Comparison of ENCODE assay signal across 22 mouse cellular contexts in genomic region chr17:56544699-56545387, GRCm38 (mm10). TPM values are rescaled to one million over a fixed set of nuclear protein-coding genes. Genes with fewer than 3 reads are reported as not detected.
DNase-seq lines count a peak whose midpoint lies in the region; ATAC-seq and TF ChIP-seq lines count a peak whose summit lies in the region.
"Had no signal": no experiment of that assay in that cellular context is flagged by ENCODE, and none has a peak within 500 bp of the region (broad histone marks: within the 10 kb centered on the region; RNA-seq: fewer than 3 reads in every experiment).

No protein-coding gene starts in this region.

- H3K36me3 ChIP-seq in liver, embryonic 11.5 days (ENCODE audit: control insufficient read depth, insufficient read depth, low read length), result no peaks in the 10 kb centered on the region
- H3K36me3 ChIP-seq in midbrain, embryonic 15.5 days (replicated peaks), result no peaks in the 10 kb centered on the region
- H3K36me3 ChIP-seq in midbrain, postnatal 0 days (ENCODE audit: insufficient read depth, low read length), result no peaks in the 10 kb centered on the region
- H3K36me3 ChIP-seq: embryonic facial prominence, embryonic 12.5 days; heart, embryonic 13.5 days; hindbrain, embryonic 15.5 days had no signal

- no peaks in the 10 kb centered on the region for H3K4me1 ChIP-seq in liver, embryonic 11.5 days (replicated peaks; ENCODE audit: control insufficient read depth, insufficient read depth, low read length)
- peaks cover 24% of the 10 kb centered on the region for H3K4me1 ChIP-seq in midbrain, embryonic 15.5 days
- peaks cover 8% of the 10 kb centered on the region for H3K4me1 ChIP-seq in midbrain, postnatal 0 days (ENCODE audit: insufficient read depth, low read length)

- no peak overlapping the region for H3K27ac ChIP-seq in gastrocnemius, adult 2 months
- no peak overlapping the region for H3K27ac ChIP-seq in liver, embryonic 11.5 days (ENCODE audit: low read depth, low read length)
- 0 out of 2 replicates have a peak overlapping the region, but pooled peaks have one; percentile 4 for H3K27ac ChIP-seq in midbrain, embryonic 15.5 days
- H3K27ac ChIP-seq in midbrain, postnatal 0 days (ENCODE audit: low read depth, low read length), result no peak overlapping the region
- H3K27ac ChIP-seq: embryonic facial prominence, embryonic 12.5 days; forebrain, embryonic 13.5 days; heart, embryonic 13.5 days; hindbrain, embryonic 15.5 days had no signal

- TF ChIP-seq CTCF in gastrocnemius, adult 2 months (IDR thresholded peaks at IDR 0.05), result no peak
- TF ChIP-seq CTCF in midbrain, postnatal 0 days (IDR thresholded peaks at IDR 0.05), result no peak

- H3K9me3 ChIP-seq in liver, embryonic 11.5 days (ENCODE audit: control insufficient read depth, low read length), result no peaks in the 10 kb centered on the region
- no peaks in the 10 kb centered on the region for H3K9me3 ChIP-seq in midbrain, embryonic 15.5 days
- H3K9me3 ChIP-seq in midbrain, postnatal 0 days (ENCODE audit: low read length), result no peaks in the 10 kb centered on the region
- H3K9me3 ChIP-seq: embryonic facial prominence, embryonic 12.5 days; forebrain, embryonic 13.5 days; heart, embryonic 13.5 days; hindbrain, embryonic 15.5 days had no signal

- ATAC-seq in liver, embryonic 11.5 days (replicated peaks; ENCODE audit: low FRiP score), result no peak
- ATAC-seq in midbrain, embryonic 15.5 days (replicated peaks), result no peak
- no peak for ATAC-seq in midbrain, postnatal 0 days (ENCODE audit: low FRiP score)
- ATAC-seq: forebrain, embryonic 13.5 days had no signal

- WGBS in liver, embryonic 11.5 days, result 67% methylated on average over 7 of the region's 7 CpGs
- 77% methylated on average over 7 of the region's 7 CpGs for WGBS in midbrain, embryonic 15.5 days
- 76% methylated on average over 7 of the region's 7 CpGs for WGBS in midbrain, postnatal 0 days

- intact Hi-C loops in gastrocnemius, adult 2 months (cut with DNase I), result loop anchor here (5.0 kb wide), 1 partner anchor 53 kb away; no protein-coding TSS in a partner anchor

- DNase-seq in gastrocnemius, postnatal 10 days, result peak; percentile 2
- no peak for DNase-seq in gastrocnemius, adult 2 months
- DNase-seq in liver, embryonic 11.5 days (ENCODE audit: low spot score), result peak; percentile 26
- no peak for DNase-seq in liver
- no peak for DNase-seq in midbrain, postnatal 0 days (ENCODE audit: low spot score)
- DNase-seq in thymus, postnatal 10 days (ENCODE audit: low spot score in 2 of 2), result no peak
- DNase-seq: adrenal gland, adult 8-10 months; adrenal gland, postnatal 36 days; cerebellum, postnatal 25 days; gastrocnemius, postnatal 14 days; heart, postnatal 36 days had no signal

- H3K4me2 ChIP-seq in liver, embryonic 11.5 days, result no peak overlapping the region
- H3K4me2 ChIP-seq in midbrain, embryonic 15.5 days, result no peak overlapping the region
- H3K4me2 ChIP-seq in midbrain, postnatal 0 days (ENCODE audit: low read depth, low read length, poor library complexity, severe bottlenecking), result no peak overlapping the region
- H3K4me2 ChIP-seq: embryonic facial prominence, embryonic 12.5 days; forebrain, embryonic 13.5 days; heart, embryonic 13.5 days; hindbrain, embryonic 15.5 days had no signal

- no peak overlapping the region for H3K4me3 ChIP-seq in gastrocnemius, adult 2 months
- no peak overlapping the region for H3K4me3 ChIP-seq in liver, embryonic 11.5 days (ENCODE audit: low read depth, low read length)
- no peak overlapping the region for H3K4me3 ChIP-seq in midbrain, embryonic 15.5 days
- no peak overlapping the region for H3K4me3 ChIP-seq in midbrain, postnatal 0 days (ENCODE audit: low read depth, low read length)
- H3K4me3 ChIP-seq: embryonic facial prominence, embryonic 12.5 days; forebrain, embryonic 13.5 days; heart, embryonic 13.5 days; hindbrain, embryonic 15.5 days had no signal

- H3K9ac ChIP-seq in liver, embryonic 11.5 days (ENCODE audit: low read depth, low read length), result no peak overlapping the region
- H3K9ac ChIP-seq in midbrain, embryonic 15.5 days, result no peak overlapping the region
- no peak overlapping the region for H3K9ac ChIP-seq in midbrain, postnatal 0 days (replicated peaks; ENCODE audit: low read length, poor library complexity, severe bottlenecking)
- H3K9ac ChIP-seq: embryonic facial prominence, embryonic 12.5 days; forebrain, embryonic 13.5 days; heart, embryonic 13.5 days; hindbrain, embryonic 15.5 days had no signal

- H3K27me3 ChIP-seq in liver, embryonic 11.5 days (replicated peaks; ENCODE audit: control insufficient read depth, insufficient read depth, low read length), result no peaks in the 10 kb centered on the region
- no peaks in the 10 kb centered on the region for H3K27me3 ChIP-seq in midbrain, embryonic 15.5 days (replicated peaks)
- no peaks in the 10 kb centered on the region for H3K27me3 ChIP-seq in midbrain, postnatal 0 days (ENCODE audit: insufficient read depth, low read length)
- H3K27me3 ChIP-seq: embryonic facial prominence, embryonic 12.5 days; forebrain, embryonic 13.5 days; heart, embryonic 13.5 days; hindbrain, embryonic 15.5 days had no signal

RNA-seq across cellular contexts. Expression of gene Gm20219, which starts 9.3 kb away (rescaled TPM):
- 1 to 10 TPM in 1 of 2 experiments, under 1 TPM in 1; 0.31 to 1.2 TPM for total RNA-seq in gastrocnemius, postnatal 10 days (2021)
- total RNA-seq in gastrocnemius, adult 2 months (2021), result 1 to 10 TPM in 1 of 2 experiments, under 1 TPM in 1; 0.89 to 1.1 TPM
- polyA plus RNA-seq in liver, embryonic 11.5 days (2014; fragmentation: Nextera tagmentation; extraction: Ambion mirVana), result 0.44 and 0.70 TPM in 2 replicates
- 1.4 and 2.0 TPM in 2 replicates for polyA plus RNA-seq in midbrain, embryonic 15.5 days (2015; fragmentation: Nextera tagmentation; extraction: Ambion mirVana)
- 0.22 TPM in 1 of 2 replicates, not detected in the other for total RNA-seq in midbrain, postnatal 0 days (2014; rRNA removed)
- 0.26 and 0.56 TPM in 2 replicates for polyA plus RNA-seq in midbrain, postnatal 0 days (2015; fragmentation: Nextera tagmentation; extraction: Ambion mirVana)

RNA-seq across cellular contexts. Expression of gene Znrf4, which starts 32.6 kb away (rescaled TPM):
- not detected for total RNA-seq in gastrocnemius, postnatal 10 days (2021)
- not detected for total RNA-seq in gastrocnemius, adult 2 months (2021)
- not detected in 2 replicates for polyA plus RNA-seq in liver, embryonic 11.5 days (2014; fragmentation: Nextera tagmentation; extraction: Ambion mirVana)
- polyA plus RNA-seq in midbrain, embryonic 15.5 days (2015; fragmentation: Nextera tagmentation; extraction: Ambion mirVana), result not detected in 2 replicates
- total RNA-seq in midbrain, postnatal 0 days (2014; rRNA removed), result not detected in 2 replicates
- polyA plus RNA-seq in midbrain, postnatal 0 days (2015; fragmentation: Nextera tagmentation; extraction: Ambion mirVana), result not detected in 2 replicates
- total RNA-seq: adrenal gland, adult 8-10 months; adrenal gland, postnatal 36 days; ES-E14; gastrocnemius, postnatal 14 days; heart, adult 8-10 months; heart, postnatal 36 days had no signal
- polyA plus RNA-seq: cerebellum, adult 2 months; cortical plate, adult 2 months; embryonic facial prominence, embryonic 12.5 days; heart, embryonic 13.5 days; heart, postnatal 0 days; hindbrain, embryonic 11.5 days had no signal

RNA-seq across cellular contexts. Expression of gene Safb2, which starts 39.5 kb away (rescaled TPM):
- total RNA-seq in gastrocnemius, postnatal 10 days (2021), result 10 to 100 TPM; 38.6 to 55.9 TPM
- 10 to 100 TPM; 38.5 to 41.1 TPM for total RNA-seq in gastrocnemius, adult 2 months (2021)
- polyA plus RNA-seq in liver, embryonic 11.5 days (2014; fragmentation: Nextera tagmentation; extraction: Ambion mirVana), result 64.5 and 75.5 TPM in 2 replicates
- polyA plus RNA-seq in midbrain, embryonic 15.5 days (2015; fragmentation: Nextera tagmentation; extraction: Ambion mirVana), result 78.4 and 86.1 TPM in 2 replicates
- total RNA-seq in midbrain, postnatal 0 days (2014; rRNA removed), result 30.7 and 45.2 TPM in 2 replicates
- polyA plus RNA-seq in midbrain, postnatal 0 days (2015; fragmentation: Nextera tagmentation; extraction: Ambion mirVana), result 42.1 and 48.9 TPM in 2 replicates

RNA-seq across cellular contexts. Expression of gene Safb, which starts 39.8 kb away (rescaled TPM):
- 10 to 100 TPM; 57.1 to 69.2 TPM for total RNA-seq in gastrocnemius, postnatal 10 days (2021)
- 10 to 100 TPM; 43.0 to 46.7 TPM for total RNA-seq in gastrocnemius, adult 2 months (2021)
- polyA plus RNA-seq in liver, embryonic 11.5 days (2014; fragmentation: Nextera tagmentation; extraction: Ambion mirVana), result 93.1 and 96.5 TPM in 2 replicates
- 120 and 129 TPM in 2 replicates for polyA plus RNA-seq in midbrain, embryonic 15.5 days (2015; fragmentation: Nextera tagmentation; extraction: Ambion mirVana)
- total RNA-seq in midbrain, postnatal 0 days (2014; rRNA removed), result 56.1 and 56.4 TPM in 2 replicates
- 79.1 and 95.9 TPM in 2 replicates for polyA plus RNA-seq in midbrain, postnatal 0 days (2015; fragmentation: Nextera tagmentation; extraction: Ambion mirVana)

Comparison
In these comparisons a context has a peak if more than half of its experiments do, and no peak if none do; other contexts are left out.
1. DNase-seq: peak in gastrocnemius, postnatal 10 days (single experiment) and liver, embryonic 11.5 days (single experiment); none in gastrocnemius, adult 2 months (single experiment), liver (single experiment), midbrain, postnatal 0 days (single experiment) and thymus, postnatal 10 days (0 of 2).